Mouse (Mus musculus): ENCODE measurements around the gene Cdk17.

GRCm38 (mm10) chr10:93188440-93188999, 27.8 kb downstream of the Cdk17 start:
- no peak for TF ChIP-seq POLR2A (IDR thresholded peaks at IDR 0.05; ENCODE audit: control insufficient read depth, low read depth, low read length)
- TF ChIP-seq CTCF (IDR thresholded peaks at IDR 0.05; ENCODE audit: control insufficient read depth, insufficient read depth, insufficient replicate concordance, low read depth, low read length), result no peak
